Mouse (Mus musculus) neural tube, embryonic 14.5 days (tissue): ENCODE results near the gene Hist1h2ah. TPM values are rescaled to one million over a fixed set of nuclear protein-coding genes. Genes with fewer than 3 reads are reported as not detected.

Experiments used
- ATAC-seq: fragments of 200-750 bp; cut with Nextera tagmentation; 2 replicates; pipeline ENCODE4 v1.8.0; 2017; ENCODE audit warnings: low read depth, mild to moderate bottlenecking, moderate TSS enrichment, moderate library complexity
- H3K27ac ChIP-seq: fragments of 300-500 bp; sonication (generic); 2 replicates; pipeline ENCODE4 v1.5.1; 2014; ENCODE audit warnings: low read depth, mild to moderate bottlenecking, control low read depth, low read length, moderate library complexity, mixed read lengths
- H3K27me3 ChIP-seq: fragments of 300-500 bp; sonication (generic); 2 replicates; pipeline ENCODE4 v1.6.1; 2014; ENCODE audit warnings: low read length; ENCODE audit not compliant: control insufficient read depth, insufficient read depth
- H3K36me3 ChIP-seq: fragments of 300-500 bp; sonication (generic); 2 replicates; pipeline ENCODE4 v1.6.1; 2014; ENCODE audit warnings: low read length, mixed read lengths; ENCODE audit not compliant: control insufficient read depth, insufficient read depth
- H3K4me1 ChIP-seq: fragments of 300-500 bp; sonication (generic); 2 replicates; pipeline ENCODE4 v1.6.1; 2014; ENCODE audit warnings: low read length; ENCODE audit not compliant: control insufficient read depth, insufficient read depth
- H3K4me2 ChIP-seq: fragments of 300-500 bp; sonication (generic); 2 replicates; pipeline ENCODE4 v1.6.1; 2014; ENCODE audit warnings: mild to moderate bottlenecking, low read depth, low read length, control low read depth
- H3K4me3 ChIP-seq: fragments of 300-500 bp; sonication (generic); 2 replicates; pipeline ENCODE4 v1.5.1; 2014; ENCODE audit warnings: low read depth, low read length, control low read depth, mixed read lengths
- H3K9ac ChIP-seq: fragments of 300-500 bp; sonication (generic); replicated peaks from 2 replicates; pipeline ENCODE4 v1.6.1; 2014; ENCODE audit warnings: low read depth, mild to moderate bottlenecking, control low read depth, low read length, mixed read lengths
- H3K9me3 ChIP-seq: fragments of 300-500 bp; sonication (generic); 2 replicates; pipeline ENCODE4 v1.6.1; 2016; ENCODE audit warnings: low read length; ENCODE audit not compliant: control insufficient read depth
- WGBS: fragments of 180-500 bp; shearing (Covaris S2); extraction: QIAGEN DNeasy Blood & Tissue Kit; methylation state at CpG from one replicate; pipeline ENCODE4 v1.1.7; 2014; 5-methylcytosine and 5-hydroxymethylcytosine counted together
- polyA plus RNA-seq: library from polyadenylated mRNA; unstranded; fragments of >200 nt; fragmentation: Nextera tagmentation; extraction: Ambion mirVana; gene quantifications from 2 replicates; pipeline ENCODE4 v1.2.1, GENCODE M21; 2014

The Hist1h2ah gene
- polyA plus RNA-seq, 1 experiment from 2014 or later = not detected

- Histone ChIP-seq H3K36me3 (no peaks in the 10 kb centered on the region), H3K9ac (no peak overlapping the region), H3K4me3 (no peak overlapping the region), H3K27me3 (no peaks in the 10 kb centered on the region), H3K9me3 (no peaks in the 10 kb centered on the region), H3K4me2 (no peak overlapping the region), H3K27ac (no peak overlapping the region), H3K4me1 (0 out of 2 replicates have a peak, but pooled peaks cover 3% of the 10 kb centered on the region)
- whole genome bisulfite sequencing = 16% methylated on average over 4 of the region's 4 CpGs
- no peak for ATAC-seq
Observed at GRCm38 (mm10) chr13:22030493-22030892, 4.9 kb downstream of the Hist1h2ah start.

GRCm38 (mm10) chr13:22029928-22030327 lies 5.4 kb downstream of the Hist1h2ah start:
- Histone ChIP-seq H3K4me2 (no peak overlapping the region), H3K9me3 (no peaks in the 10 kb centered on the region), H3K36me3 (no peaks in the 10 kb centered on the region), H3K4me1 (0 out of 2 replicates have a peak, but pooled peaks cover 3% of the 10 kb centered on the region), H3K27me3 (no peaks in the 10 kb centered on the region), H3K4me3 (no peak overlapping the region), H3K27ac (no peak overlapping the region), H3K9ac (no peak overlapping the region)
- 26% methylated on average over 8 of the region's 8 CpGs for WGBS
- no peak for ATAC-seq

- peak overlapping the region; percentile 28; the same call in 1 of the 2 replicates for H3K27ac ChIP-seq
- H3K4me1 ChIP-seq = no peaks in the 10 kb centered on the region
- peak overlapping the region; percentile 43 for H3K4me3 ChIP-seq
- H3K9me3 ChIP-seq = no peaks in the 10 kb centered on the region
- no peaks in the 10 kb centered on the region for H3K27me3 ChIP-seq
- under 1% methylated on average over 40 of the region's 40 CpGs for WGBS
- H3K4me2 ChIP-seq = peak overlapping the region; percentile 73
- peak; percentile 80 for ATAC-seq
- peak overlapping the region; percentile 63 for H3K9ac ChIP-seq
- no peaks in the 10 kb centered on the region for H3K36me3 ChIP-seq
Observed at GRCm38 (mm10) chr13:22028673-22029460, 6.5 kb downstream of the Hist1h2ah start.

GRCm38 (mm10) chr13:22026058-22027031 lies 9.0 kb downstream of the Hist1h2ah start:
- 1% methylated on average over 35 of the region's 35 CpGs for WGBS
- H3K4me3 ChIP-seq = peak overlapping the region; percentile 31
- no peaks in the 10 kb centered on the region for H3K36me3 ChIP-seq
- peak overlapping the region; percentile 38 for H3K4me2 ChIP-seq
- H3K4me1 ChIP-seq = no peaks in the 10 kb centered on the region
- no peaks in the 10 kb centered on the region for H3K9me3 ChIP-seq
- H3K27ac ChIP-seq = no peak overlapping the region
- ATAC-seq = peak; percentile 62
- H3K9ac ChIP-seq = peak overlapping the region; percentile 34; the same call in 1 of the 2 replicates
- peaks cover 3% of the 10 kb centered on the region; the same call in 1 of the 2 replicates for H3K27me3 ChIP-seq

- no peaks in the 10 kb centered on the region for H3K4me1 ChIP-seq
- no peak overlapping the region for H3K9ac ChIP-seq
- H3K27me3 ChIP-seq = peaks cover 37% of the 10 kb centered on the region; the same call in 1 of the 2 replicates
Observed at GRCm38 (mm10) chr13:22022241-22022640, 13.1 kb downstream of the Hist1h2ah start.

GRCm38 (mm10) chr13:22021581-22021980 lies 13.8 kb downstream of the Hist1h2ah start:
- Histone ChIP-seq H3K36me3 (no peaks in the 10 kb centered on the region), H3K4me3 (peak overlapping the region; percentile 30), H3K27ac (no peak overlapping the region), H3K9me3 (no peaks in the 10 kb centered on the region), H3K27me3 (peaks cover 41% of the 10 kb centered on the region), H3K9ac (no peak overlapping the region), H3K4me1 (no peaks in the 10 kb centered on the region), H3K4me2 (peak overlapping the region; percentile 47)
- WGBS = under 1% methylated on average over 11 of the region's 11 CpGs
- ATAC-seq = no peak

More at GRCm38 (mm10) chr13:22022241-22022640, 13.1 kb downstream of the Hist1h2ah start:
- Histone ChIP-seq H3K9me3 (no peaks in the 10 kb centered on the region), H3K36me3 (no peaks in the 10 kb centered on the region), H3K4me3 (peak overlapping the region; percentile 30), H3K27ac (no peak overlapping the region), H3K4me2 (peak overlapping the region; percentile 47)
- ATAC-seq = peak; percentile 70; the same call in 1 of the 2 replicates
- 1% methylated on average over 9 of the region's 9 CpGs for WGBS

- Histone ChIP-seq H3K9ac (no peak overlapping the region), H3K9me3 (no peaks in the 10 kb centered on the region), H3K36me3 (no peaks in the 10 kb centered on the region), H3K27ac (no peak overlapping the region), H3K4me2 (peak overlapping the region; percentile 47), H3K4me3 (peak overlapping the region; percentile 30), H3K27me3 (peaks cover 47% of the 10 kb centered on the region), H3K4me1 (no peaks in the 10 kb centered on the region)
- peak; percentile 53; the same call in 1 of the 2 replicates for ATAC-seq
- under 1% methylated on average over 8 of the region's 8 CpGs for WGBS
Observed at GRCm38 (mm10) chr13:22020901-22021339, 14.4 kb downstream of the Hist1h2ah start.

GRCm38 (mm10) chr13:22019934-22020835 lies 15.2 kb downstream of the Hist1h2ah start:
- Histone ChIP-seq H3K4me2 (peak overlapping the region; percentile 47), H3K4me1 (no peaks in the 10 kb centered on the region), H3K36me3 (no peaks in the 10 kb centered on the region), H3K4me3 (peak overlapping the region; percentile 30), H3K9me3 (no peaks in the 10 kb centered on the region), H3K27ac (no peak overlapping the region), H3K27me3 (peaks cover 51% of the 10 kb centered on the region), H3K9ac (no peak overlapping the region)
- 1% methylated on average over 44 of the region's 44 CpGs for WGBS
- no peak for ATAC-seq
